Mouse (Mus musculus) kidney, embryonic 16.5 days (tissue): ENCODE results near the gene Gm28372. TPM values are rescaled to one million over a fixed set of nuclear protein-coding genes. Genes with fewer than 3 reads are reported as not detected.

Experiments
- ATAC-seq: fragments of 200-750 bp; cut with Nextera tagmentation; 2 replicates; pipeline ENCODE4 v1.8.0; 2017; ENCODE audit warnings: moderate TSS enrichment; ENCODE audit not compliant: low FRiP score, low TSS enrichment
- H3K27ac ChIP-seq: fragments of 300-500 bp; sonication (generic); 2 replicates; pipeline ENCODE4 v1.5.1; 2014; ENCODE audit warnings: low read length
- H3K27me3 ChIP-seq: fragments of 300-500 bp; sonication (generic); 2 replicates; pipeline ENCODE4 v1.6.1; 2014; ENCODE audit warnings: low read length, control low read depth, mixed read lengths; ENCODE audit not compliant: insufficient read depth
- H3K36me3 ChIP-seq: fragments of 300-500 bp; sonication (generic); 2 replicates; pipeline ENCODE4 v1.6.1; 2014; ENCODE audit warnings: low read length, control low read depth, mixed read lengths; ENCODE audit not compliant: insufficient read depth
- H3K4me1 ChIP-seq: fragments of 300-500 bp; sonication (generic); 2 replicates; pipeline ENCODE4 v1.6.1; 2014; ENCODE audit warnings: low read length, control low read depth, mixed read lengths; ENCODE audit not compliant: insufficient read depth
- H3K4me2 ChIP-seq: fragments of 300-500 bp; sonication (generic); replicated peaks from 2 replicates; pipeline ENCODE4 v1.6.1; 2014; ENCODE audit warnings: low read depth, low read length
- H3K4me3 ChIP-seq: fragments of 300-500 bp; sonication (generic); 2 replicates; pipeline ENCODE4 v1.5.1; 2014; ENCODE audit warnings: mild to moderate bottlenecking, low read length
- H3K9ac ChIP-seq: fragments of 300-500 bp; sonication (generic); replicated peaks from 2 replicates; pipeline ENCODE4 v1.6.1; 2014; ENCODE audit warnings: low read length
- H3K9me3 ChIP-seq: fragments of 300-500 bp; sonication (generic); 2 replicates; pipeline ENCODE4 v1.6.1; 2016; ENCODE audit warnings: low read length, control low read depth
- WGBS: fragments of 180-500 bp; shearing (Covaris S2); extraction: QIAGEN DNeasy Blood & Tissue Kit; methylation state at CpG from one replicate; pipeline ENCODE4 v1.1.7; 2014; 5-methylcytosine and 5-hydroxymethylcytosine counted together
- polyA plus RNA-seq: library from polyadenylated mRNA; unstranded; fragments of >200 nt; fragmentation: Nextera tagmentation; extraction: Ambion mirVana; gene quantifications from 2 replicates; pipeline ENCODE4 v1.2.1, GENCODE M21; 2015

The Gm28372 gene
- polyA plus RNA-seq, 1 experiment from 2014 or later, result not detected

- no peak within 1 kb of the TSS for H3K9ac ChIP-seq
- no peaks in the 10 kb centered on the region for H3K27me3 ChIP-seq
- no peak within 1 kb of the TSS for H3K4me3 ChIP-seq
- 0 out of 2 replicates have a peak, but pooled peaks cover 6% of the 10 kb centered on the region for H3K4me1 ChIP-seq
- WGBS, result 76% methylated on average over 2 of the region's 2 CpGs
- H3K27ac ChIP-seq, result no peak within 1 kb of the TSS
- no peak for ATAC-seq
- H3K4me2 ChIP-seq, result no peak within 1 kb of the TSS
- H3K36me3 ChIP-seq, result no peaks in the 10 kb centered on the region
- H3K9me3 ChIP-seq, result no peaks in the 10 kb centered on the region
These were observed 1.1 kb downstream of the Gm28372 start, which contains the start of gene Tmem239 for GRCm38 (mm10) chr2:130406178-130406577. Tmem239 (plus strand) TSS chr2:130406478.

- Histone ChIP-seq H3K4me3 (no peak overlapping the region), H3K27ac (no peak overlapping the region), H3K4me2 (no peak overlapping the region), H3K9ac (no peak overlapping the region), H3K36me3 (no peaks in the 10 kb centered on the region), H3K27me3 (no peaks in the 10 kb centered on the region), H3K4me1 (0 out of 2 replicates have a peak, but pooled peaks cover 9% of the 10 kb centered on the region), H3K9me3 (no peaks in the 10 kb centered on the region)
- ATAC-seq, result 0 out of 2 replicates have a peak, but pooled peaks have one; percentile 57
- 7% methylated on average over 6 of the region's 6 CpGs for WGBS
These were observed 3.2 kb downstream of the Gm28372 start for GRCm38 (mm10) chr2:130408194-130408593.

GRCm38 (mm10) chr2:130411558-130412495, 6.8 kb downstream of the Gm28372 start:
- 32% methylated on average over 16 of the region's 16 CpGs for WGBS
- H3K27ac ChIP-seq, result no peak overlapping the region
- no peaks in the 10 kb centered on the region for H3K9me3 ChIP-seq
- H3K4me2 ChIP-seq, result no peak overlapping the region
- ATAC-seq, result peak; percentile 82
- no peaks in the 10 kb centered on the region for H3K27me3 ChIP-seq
- H3K9ac ChIP-seq, result no peak overlapping the region
- 0 out of 2 replicates have a peak, but pooled peaks cover 9% of the 10 kb centered on the region for H3K4me1 ChIP-seq
- no peaks in the 10 kb centered on the region for H3K36me3 ChIP-seq
- H3K4me3 ChIP-seq, result no peak overlapping the region

- Histone ChIP-seq H3K4me2 (no peak overlapping the region), H3K4me3 (no peak overlapping the region), H3K36me3 (no peaks in the 10 kb centered on the region), H3K27me3 (no peaks in the 10 kb centered on the region), H3K4me1 (0 out of 2 replicates have a peak, but pooled peaks cover 9% of the 10 kb centered on the region), H3K9me3 (no peaks in the 10 kb centered on the region), H3K27ac (no peak overlapping the region), H3K9ac (no peak overlapping the region)
- no peak for ATAC-seq
- WGBS, result 84% methylated on average over 3 of the region's 3 CpGs
These were observed 7.7 kb downstream of the Gm28372 start for GRCm38 (mm10) chr2:130412775-130413174.

- H3K9me3 ChIP-seq, result no peaks in the 10 kb centered on the region
- H3K4me2 ChIP-seq, result no peak overlapping the region
- no peak overlapping the region for H3K9ac ChIP-seq
- ATAC-seq, result no peak
- no peaks in the 10 kb centered on the region for H3K36me3 ChIP-seq
- H3K4me1 ChIP-seq, result 0 out of 2 replicates have a peak, but pooled peaks cover 2% of the 10 kb centered on the region
- H3K27ac ChIP-seq, result no peak overlapping the region
- H3K27me3 ChIP-seq, result no peaks in the 10 kb centered on the region
- H3K4me3 ChIP-seq, result no peak overlapping the region
- 74% methylated on average over 6 of the region's 6 CpGs for WGBS
These were observed 9.2 kb downstream of the Gm28372 start for GRCm38 (mm10) chr2:130414094-130414856.

- Histone ChIP-seq H3K4me1 (peaks cover 16% of the 10 kb centered on the region), H3K4me2 (no peak overlapping the region), H3K27me3 (no peaks in the 10 kb centered on the region), H3K9ac (no peak overlapping the region), H3K9me3 (no peaks in the 10 kb centered on the region), H3K4me3 (no peak overlapping the region), H3K27ac (no peak overlapping the region), H3K36me3 (peaks cover 12% of the 10 kb centered on the region; the same call in 1 of the 2 replicates)
- ATAC-seq, result no peak
- WGBS, result 94% methylated on average over 26 of the region's 26 CpGs
These were observed 17.0 kb downstream of the Gm28372 start for GRCm38 (mm10) chr2:130421781-130422620.

- WGBS, result 12% methylated on average over 49 of the region's 49 CpGs
- Histone ChIP-seq H3K27me3 (no peaks in the 10 kb centered on the region), H3K9ac (peak overlapping the region; percentile 93), H3K4me2 (peak overlapping the region; percentile 94), H3K9me3 (no peaks in the 10 kb centered on the region), H3K36me3 (peaks cover 12% of the 10 kb centered on the region; the same call in 1 of the 2 replicates), H3K4me3 (peak overlapping the region; percentile 95), H3K4me1 (peaks cover 16% of the 10 kb centered on the region), H3K27ac (peak overlapping the region; percentile 91)
- peak; percentile 65 for ATAC-seq
These were observed 18.5 kb downstream of the Gm28372 start for GRCm38 (mm10) chr2:130423397-130424125.

GRCm38 (mm10) chr2:130424126-130424853, 19.3 kb downstream of the Gm28372 start, which contains the start of the genes Vps16 and Pced1a:
Vps16 (plus strand) TSS chr2:130424339.
Pced1a (minus strand) TSS chr2:130424701.
- ATAC-seq, result peak; percentile 95
- peak within 1 kb of the TSS; percentile 94 for H3K4me2 ChIP-seq
- H3K4me1 ChIP-seq, result peaks cover 16% of the 10 kb centered on the region
- peaks cover 12% of the 10 kb centered on the region; the same call in 1 of the 2 replicates for H3K36me3 ChIP-seq
- no peaks in the 10 kb centered on the region for H3K27me3 ChIP-seq
- no peaks in the 10 kb centered on the region for H3K9me3 ChIP-seq
- peak within 1 kb of the TSS; percentile 95 for H3K4me3 ChIP-seq
- WGBS, result under 1% methylated on average over 58 of the region's 58 CpGs
- H3K9ac ChIP-seq, result peak within 1 kb of the TSS; percentile 93
- H3K27ac ChIP-seq, result peak within 1 kb of the TSS; percentile 91
